Mouse (Mus musculus): ENCODE measurements at regions not wholly inside any gene's neighbourhood (a gene's known extent, or its start where the extent isn't known, plus 50 kb on each side); places are given as distances from the start of the nearest gene placed in this dataset.

- 75% methylated on average over 4 of the region's 4 CpGs for WGBS
Observed at GRCm38 (mm10) chr1:95397188-95397587, 83.8 kb downstream of the Fam174a start.

GRCm38 (mm10) chr1:95399764-95400163 lies 86.3 kb downstream of the Fam174a start:
- Histone ChIP-seq H3K4me1 (ENCODE audit: control insufficient read depth, insufficient read depth, insufficient read length) (no peaks in the 10 kb centered on the region), H3K36me3 (ENCODE audit: control insufficient read depth, insufficient read depth, low read length) (no peaks in the 10 kb centered on the region), H3K27me3 (ENCODE audit: control insufficient read depth, insufficient read depth, low read length) (no peaks in the 10 kb centered on the region), H3K4me3 (ENCODE audit: extremely low read depth, insufficient read depth, insufficient read length) (no peak overlapping the region), H3K27ac (ENCODE audit: insufficient read depth, low read length) (no peak overlapping the region)
- no peak for DNase-seq (ENCODE audit: low read depth in 1 of 2, low spot score in 2 of 2)
- TF ChIP-seq CTCF (IDR thresholded peaks at IDR 0.05; ENCODE audit: extremely low read depth, insufficient read depth, insufficient read length, insufficient replicate concordance) (no peak), POLR2A (IDR thresholded peaks at IDR 0.05; ENCODE audit: low read depth, low read length) (no peak)
- WGBS = 86% methylated on average over 7 of the region's 7 CpGs

More at GRCm38 (mm10) chr1:95397188-95397587, 83.8 kb downstream of the Fam174a start:
- Histone ChIP-seq H3K4me3 (ENCODE audit: extremely low read depth, insufficient read depth, insufficient read length) (no peak overlapping the region), H3K27ac (ENCODE audit: insufficient read depth, low read length) (no peak overlapping the region), H3K4me1 (ENCODE audit: control insufficient read depth, insufficient read depth, insufficient read length) (no peaks in the 10 kb centered on the region), H3K36me3 (ENCODE audit: control insufficient read depth, insufficient read depth, low read length) (no peaks in the 10 kb centered on the region), H3K27me3 (ENCODE audit: control insufficient read depth, insufficient read depth, low read length) (no peaks in the 10 kb centered on the region)
- DNase-seq (ENCODE audit: low read depth in 1 of 2, low spot score in 2 of 2) = peak in 1 of 2 experiments; percentile 39
- no peak for TF ChIP-seq POLR2A (IDR thresholded peaks at IDR 0.05; ENCODE audit: low read depth, low read length)
- TF ChIP-seq CTCF (IDR thresholded peaks at IDR 0.05; ENCODE audit: extremely low read depth, insufficient read depth, insufficient read length, insufficient replicate concordance) = no peak

DNA sequence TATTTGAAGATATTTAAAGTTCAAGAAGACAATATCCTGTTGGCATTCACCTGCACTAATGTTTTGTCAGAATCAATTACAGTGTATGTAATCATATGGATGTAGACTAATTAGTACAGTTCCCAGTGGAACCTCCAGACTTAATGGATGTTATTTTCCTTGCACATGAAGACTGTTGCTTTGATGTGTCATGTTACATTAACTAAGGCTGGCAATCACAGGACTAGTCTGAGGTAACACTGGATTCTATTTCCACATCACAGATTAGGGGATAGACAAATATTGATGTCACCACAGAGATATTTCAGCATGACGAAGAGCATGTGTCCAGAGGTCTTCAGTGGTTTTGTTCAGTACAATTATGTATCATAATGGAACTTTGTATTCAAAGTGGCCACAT lies 108.8 kb downstream of the Fam174a start:
- 87% methylated on average over 1 of the region's 1 CpGs for WGBS
- Histone ChIP-seq H3K4me1 (ENCODE audit: control insufficient read depth, insufficient read depth, insufficient read length) (no peaks in the 10 kb centered on the region), H3K27ac (ENCODE audit: insufficient read depth, low read length) (no peak overlapping the region), H3K27me3 (ENCODE audit: control insufficient read depth, insufficient read depth, low read length) (no peaks in the 10 kb centered on the region), H3K36me3 (ENCODE audit: control insufficient read depth, insufficient read depth, low read length) (no peaks in the 10 kb centered on the region), H3K4me3 (ENCODE audit: extremely low read depth, insufficient read depth, insufficient read length) (no peak overlapping the region)
- TF ChIP-seq POLR2A (IDR thresholded peaks at IDR 0.05; ENCODE audit: low read depth, low read length) (no peak), CTCF (IDR thresholded peaks at IDR 0.05; ENCODE audit: extremely low read depth, insufficient read depth, insufficient read length, insufficient replicate concordance) (no peak)
- DNase-seq (ENCODE audit: low read depth in 1 of 2, low spot score in 2 of 2) = no peak

DNA sequence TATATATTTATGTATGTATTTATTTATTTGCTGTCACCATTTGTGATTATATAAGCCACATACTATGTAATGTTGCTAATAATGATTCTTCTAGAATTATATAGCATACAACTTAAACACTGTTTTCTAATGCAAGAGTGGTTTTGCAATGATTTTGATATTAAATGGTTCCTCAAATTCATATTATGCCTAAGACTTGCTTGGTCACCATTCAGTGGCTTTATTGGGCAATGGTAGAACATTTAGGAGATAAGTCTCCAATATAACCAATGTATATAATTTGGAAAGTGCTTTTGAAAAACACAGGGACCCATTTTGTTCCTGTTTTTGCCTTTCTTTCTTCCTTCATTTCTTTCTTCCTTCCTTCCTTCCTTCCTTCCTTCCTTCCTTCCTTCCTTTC lies 112.0 kb downstream of the Fam174a start:
- H3K4me1 ChIP-seq (ENCODE audit: control insufficient read depth, insufficient read depth, insufficient read length) = no peaks in the 10 kb centered on the region
- H3K36me3 ChIP-seq (ENCODE audit: control insufficient read depth, insufficient read depth, low read length) = no peaks in the 10 kb centered on the region
- H3K4me3 ChIP-seq (ENCODE audit: extremely low read depth, insufficient read depth, insufficient read length) = no peak overlapping the region
- H3K27ac ChIP-seq (ENCODE audit: insufficient read depth, low read length) = no peak overlapping the region
- H3K27me3 ChIP-seq (ENCODE audit: control insufficient read depth, insufficient read depth, low read length) = no peaks in the 10 kb centered on the region
- DNase-seq (ENCODE audit: low read depth in 1 of 2, low spot score in 2 of 2) = no peak
- no peak for TF ChIP-seq CTCF (IDR thresholded peaks at IDR 0.05; ENCODE audit: extremely low read depth, insufficient read depth, insufficient read length, insufficient replicate concordance)
- TF ChIP-seq POLR2A (IDR thresholded peaks at IDR 0.05; ENCODE audit: low read depth, low read length) = no peak

GRCm38 (mm10) chr1:95437155-95437554 lies 123.7 kb downstream of the Fam174a start:
- Histone ChIP-seq H3K4me3 (ENCODE audit: extremely low read depth, insufficient read depth, insufficient read length) (no peak overlapping the region), H3K4me1 (ENCODE audit: control insufficient read depth, insufficient read depth, insufficient read length) (no peaks in the 10 kb centered on the region), H3K36me3 (ENCODE audit: control insufficient read depth, insufficient read depth, low read length) (no peaks in the 10 kb centered on the region), H3K27me3 (ENCODE audit: control insufficient read depth, insufficient read depth, low read length) (no peaks in the 10 kb centered on the region), H3K27ac (ENCODE audit: insufficient read depth, low read length) (no peak overlapping the region)
- TF ChIP-seq CTCF (IDR thresholded peaks at IDR 0.05; ENCODE audit: extremely low read depth, insufficient read depth, insufficient read length, insufficient replicate concordance) = no peak
- TF ChIP-seq POLR2A (IDR thresholded peaks at IDR 0.05; ENCODE audit: low read depth, low read length) = no peak
- DNase-seq (ENCODE audit: low read depth in 1 of 2, low spot score in 2 of 2) = no peak

GRCm38 (mm10) chr1:95445541-95445940 lies 132.1 kb downstream of the Fam174a start:
- no peaks in the 10 kb centered on the region for H3K27me3 ChIP-seq (ENCODE audit: control insufficient read depth, insufficient read depth, low read length)
- TF ChIP-seq POLR2A (IDR thresholded peaks at IDR 0.05; ENCODE audit: low read depth, low read length) (no peak), CTCF (IDR thresholded peaks at IDR 0.05; ENCODE audit: extremely low read depth, insufficient read depth, insufficient read length, insufficient replicate concordance) (no peak)
- no peak overlapping the region for H3K4me3 ChIP-seq (ENCODE audit: extremely low read depth, insufficient read depth, insufficient read length)
- no peaks in the 10 kb centered on the region; the same call in 1 of the 2 replicates for H3K4me1 ChIP-seq (ENCODE audit: control insufficient read depth, insufficient read depth, insufficient read length)
- no peaks in the 10 kb centered on the region for H3K36me3 ChIP-seq (ENCODE audit: control insufficient read depth, insufficient read depth, low read length)
- H3K27ac ChIP-seq (ENCODE audit: insufficient read depth, low read length) = no peak overlapping the region
- DNase-seq (ENCODE audit: low read depth in 1 of 2, low spot score in 2 of 2) = no peak
- 86% methylated on average over 3 of the region's 3 CpGs for WGBS

DNA sequence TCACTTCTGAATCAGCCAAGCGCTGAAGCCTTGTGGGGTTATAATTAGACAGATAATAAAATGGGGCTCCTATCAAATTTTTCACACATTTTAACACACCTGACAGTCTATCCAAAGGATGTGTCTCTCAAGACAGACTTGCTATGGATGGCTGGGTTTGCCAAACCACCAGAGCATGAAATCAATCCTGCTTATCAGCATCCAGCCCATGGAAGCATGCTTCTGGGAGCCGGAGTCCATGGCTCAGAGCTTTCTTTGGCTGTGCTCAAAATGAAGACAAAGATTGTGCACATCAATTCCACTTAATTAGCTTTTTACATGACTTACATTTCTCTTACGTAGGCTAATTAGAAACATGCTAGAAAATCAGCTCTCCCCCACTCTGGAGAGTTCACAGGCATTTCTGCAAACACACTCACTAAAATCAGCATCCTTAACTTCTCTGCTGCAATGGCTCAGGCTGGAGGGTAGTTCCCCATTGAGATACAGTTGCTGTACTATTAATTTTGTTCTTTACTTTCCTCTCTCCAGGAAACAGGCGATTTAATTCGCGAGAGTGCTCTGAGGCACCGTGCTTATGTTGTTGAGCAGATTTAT lies 135.6 kb downstream of the Fam174a start:
- Histone ChIP-seq H3K4me1 (ENCODE audit: control insufficient read depth, insufficient read depth, insufficient read length) (no peaks in the 10 kb centered on the region; the same call in 1 of the 2 replicates), H3K4me3 (ENCODE audit: extremely low read depth, insufficient read depth, insufficient read length) (no peak overlapping the region), H3K36me3 (ENCODE audit: control insufficient read depth, insufficient read depth, low read length) (no peaks in the 10 kb centered on the region), H3K27me3 (ENCODE audit: control insufficient read depth, insufficient read depth, low read length) (no peaks in the 10 kb centered on the region), H3K27ac (ENCODE audit: insufficient read depth, low read length) (peak overlapping the region; percentile 57)
- 49% methylated on average over 7 of the region's 7 CpGs for WGBS
- TF ChIP-seq POLR2A (IDR thresholded peaks at IDR 0.05; ENCODE audit: low read depth, low read length) (no peak), CTCF (IDR thresholded peaks at IDR 0.05; ENCODE audit: extremely low read depth, insufficient read depth, insufficient read length, insufficient replicate concordance) (no peak)
- no peak for DNase-seq (ENCODE audit: low read depth in 1 of 2, low spot score in 2 of 2)
